Mouse (Mus musculus) hindbrain, embryonic 10.5 days (tissue): ENCODE measurements around the gene Slc35e1. TPM values are rescaled to one million over a fixed set of nuclear protein-coding genes. Genes with fewer than 3 reads are reported as not detected.
A peak's percentile ranks its signal among the peaks of the same experiment; 100 is the strongest.

Source experiments
- DNase-seq: peaks from one replicate; pipeline ENCODE4 v3.0.0-alpha.2; 2017; ENCODE audit warnings: low spot score
- H3K27ac ChIP-seq: fragments of 300-500 bp; sonication (generic); 2 replicates; pipeline ENCODE4 v1.5.1; 2016; ENCODE audit warnings: mild to moderate bottlenecking, moderate library complexity
- H3K27me3 ChIP-seq: fragments of 300-500 bp; sonication (generic); 2 replicates; pipeline ENCODE4 v1.6.1; 2016; ENCODE audit warnings: mild to moderate bottlenecking; ENCODE audit not compliant: poor library complexity, insufficient read depth, severe bottlenecking
- H3K36me3 ChIP-seq: fragments of 300-500 bp; sonication (generic); 2 replicates; pipeline ENCODE4 v1.6.1; 2016; ENCODE audit warnings: mild to moderate bottlenecking, moderate library complexity
- H3K4me1 ChIP-seq: fragments of 300-500 bp; sonication (generic); replicated peaks from 2 replicates; pipeline ENCODE4 v1.6.1; 2016; ENCODE audit warnings: mild to moderate bottlenecking
- H3K4me3 ChIP-seq: fragments of 300-500 bp; sonication (generic); 2 replicates; pipeline ENCODE4 v1.5.1; 2016; ENCODE audit warnings: mild to moderate bottlenecking, moderate library complexity
- H3K9me3 ChIP-seq: fragments of 300-500 bp; sonication (generic); 2 replicates; pipeline ENCODE4 v1.6.1; 2016; ENCODE audit warnings: mild to moderate bottlenecking, moderate library complexity
- WGBS: fragments of 180-500 bp; shearing (Covaris S2); methylation state at CpG from one replicate; pipeline ENCODE4 v1.1.7; 2016; 5-methylcytosine and 5-hydroxymethylcytosine counted together
- polyA plus RNA-seq: library from polyadenylated mRNA; unstranded; fragments of >200 nt; fragmentation: Nextera tagmentation; extraction: Ambion mirVana; gene quantifications from 2 replicates; pipeline ENCODE4 v1.2.1, GENCODE M21; 2016

The Slc35e1 gene
- polyA plus RNA-seq, 1 experiment from 2014 or later: 21.3 TPM

GRCm38 (mm10) chr8:72499521-72500284 is 7.3 kb upstream of the Slc35e1 start:
- peaks cover 73% of the 10 kb centered on the region for H3K36me3 ChIP-seq
- no peak for DNase-seq

DNA sequence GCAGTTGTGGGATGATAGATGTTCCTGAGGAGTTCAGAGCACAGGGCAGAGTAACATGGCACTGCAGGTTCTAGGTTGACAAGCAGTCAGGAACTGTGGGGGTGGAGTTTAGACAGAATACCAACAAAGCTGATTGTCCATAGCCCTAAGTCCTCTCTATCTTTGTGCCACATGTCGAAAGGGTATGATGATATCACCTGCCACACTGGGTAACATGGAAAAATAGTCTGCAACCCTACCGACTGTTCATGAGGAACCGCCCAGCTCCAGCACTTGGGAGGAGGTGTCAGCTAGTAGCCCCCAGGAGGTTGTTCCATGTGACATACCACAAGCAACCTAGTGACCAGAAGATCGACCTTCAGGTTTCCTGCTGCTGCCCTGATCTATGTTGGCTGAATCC is 6.1 kb upstream of the Slc35e1 start:
- H3K9me3 ChIP-seq: no peaks in the 10 kb centered on the region
- 84% methylated on average over 4 of the region's 4 CpGs for WGBS
- H3K36me3 ChIP-seq: peaks cover 66% of the 10 kb centered on the region

More at GRCm38 (mm10) chr8:72499521-72500284, 7.3 kb upstream of the Slc35e1 start:
- H3K27ac ChIP-seq: no peak overlapping the region
- no peak overlapping the region for H3K4me3 ChIP-seq
- WGBS: 88% methylated on average over 2 of the region's 2 CpGs
- H3K27me3 ChIP-seq: no peaks in the 10 kb centered on the region
- H3K9me3 ChIP-seq: no peaks in the 10 kb centered on the region
- H3K4me1 ChIP-seq: 0 out of 2 replicates have a peak, but pooled peaks cover 3% of the 10 kb centered on the region

GRCm38 (mm10) chr8:72497911-72498310 is 5.5 kb upstream of the Slc35e1 start:
- no peak overlapping the region for H3K4me3 ChIP-seq
- no peak for DNase-seq
- H3K36me3 ChIP-seq: peaks cover 64% of the 10 kb centered on the region
- peaks cover 15% of the 10 kb centered on the region for H3K4me1 ChIP-seq
- no peaks in the 10 kb centered on the region for H3K27me3 ChIP-seq
- H3K9me3 ChIP-seq: no peaks in the 10 kb centered on the region
- H3K27ac ChIP-seq: no peak overlapping the region
- WGBS: 89% methylated on average over 1 of the region's 1 CpGs

More for the DNA sequence above, 6.1 kb upstream of the Slc35e1 start:
- Histone ChIP-seq H3K4me3 (no peak overlapping the region), H3K27ac (no peak overlapping the region), H3K4me1 (peaks cover 11% of the 10 kb centered on the region), H3K27me3 (no peaks in the 10 kb centered on the region)
- no peak for DNase-seq

GRCm38 (mm10) chr8:72496217-72496616 is 3.8 kb upstream of the Slc35e1 start:
- H3K27me3 ChIP-seq: no peaks in the 10 kb centered on the region
- peaks cover 56% of the 10 kb centered on the region for H3K36me3 ChIP-seq
- H3K4me1 ChIP-seq: peaks cover 24% of the 10 kb centered on the region
- H3K4me3 ChIP-seq: no peak overlapping the region
- no peaks in the 10 kb centered on the region for H3K9me3 ChIP-seq
- DNase-seq: no peak
- no peak overlapping the region for H3K27ac ChIP-seq
- WGBS: 92% methylated on average over 19 of the region's 19 CpGs

DNA sequence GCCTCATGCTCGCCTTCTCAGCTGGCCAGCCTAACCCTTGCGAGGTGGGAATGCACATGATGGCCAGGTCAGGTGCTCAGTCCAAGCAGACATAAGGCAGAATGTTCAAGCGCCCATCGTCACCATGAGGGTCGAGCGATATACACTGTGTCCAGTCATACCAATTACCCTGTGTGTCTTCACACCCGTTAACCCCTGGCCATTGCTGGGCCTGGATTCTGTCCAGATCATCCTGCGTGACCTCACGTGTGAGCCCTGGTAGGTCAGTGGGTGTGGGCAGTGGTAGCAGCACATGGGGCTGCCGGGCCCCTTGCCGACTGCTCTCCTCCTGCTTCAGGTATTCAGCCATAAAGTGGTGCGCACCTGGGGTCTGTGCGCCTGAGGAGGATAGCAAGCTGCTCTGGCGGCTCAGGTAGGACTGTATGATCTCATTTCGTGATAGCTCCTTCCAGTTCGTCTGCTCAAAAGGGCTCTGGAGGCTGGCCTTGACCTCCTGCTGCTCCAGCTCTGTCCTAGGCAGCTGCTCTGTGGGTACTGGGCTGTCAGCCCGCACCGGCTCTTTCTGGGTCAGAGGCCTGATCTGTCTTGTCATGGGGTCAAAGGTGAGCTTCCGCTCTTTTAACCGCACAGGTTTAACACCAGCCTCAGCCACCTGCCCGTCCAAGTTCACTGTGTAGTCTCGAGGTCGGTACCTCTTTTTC is 3.1 kb upstream of the Slc35e1 start:
- H3K36me3 ChIP-seq: peaks cover 54% of the 10 kb centered on the region
- WGBS: 88% methylated on average over 23 of the region's 23 CpGs
- H3K4me1 ChIP-seq: peaks cover 31% of the 10 kb centered on the region
- no peak overlapping the region for H3K4me3 ChIP-seq
- DNase-seq: no peak
- H3K27ac ChIP-seq: no peak overlapping the region
- H3K27me3 ChIP-seq: no peaks in the 10 kb centered on the region
- H3K9me3 ChIP-seq: no peaks in the 10 kb centered on the region

- WGBS: 17% methylated on average over 8 of the region's 8 CpGs
- Histone ChIP-seq H3K27ac (peak overlapping the region; percentile 90), H3K9me3 (no peaks in the 10 kb centered on the region), H3K36me3 (peaks cover 56% of the 10 kb centered on the region), H3K27me3 (no peaks in the 10 kb centered on the region), H3K4me3 (peak overlapping the region; percentile 95), H3K4me1 (peaks cover 35% of the 10 kb centered on the region)
- peak; percentile 16 for DNase-seq
Measured at GRCm38 (mm10) chr8:72493381-72493780, 967 bp upstream of the Slc35e1 start.

GRCm38 (mm10) chr8:72492622-72493081 is 238 bp upstream of the Slc35e1 start:
- under 1% methylated on average over 55 of the region's 56 CpGs for WGBS
- peak overlapping the region; percentile 90 for H3K27ac ChIP-seq

GRCm38 (mm10) chr8:72491017-72491416 is 1.4 kb downstream of the Slc35e1 start:
- Histone ChIP-seq H3K4me1 (peaks cover 35% of the 10 kb centered on the region), H3K27me3 (no peaks in the 10 kb centered on the region), H3K36me3 (peaks cover 58% of the 10 kb centered on the region), H3K27ac (no peak overlapping the region), H3K9me3 (no peaks in the 10 kb centered on the region), H3K4me3 (peak overlapping the region; percentile 95)
- DNase-seq: no peak
- 93% methylated on average over 2 of the region's 2 CpGs for WGBS

More at GRCm38 (mm10) chr8:72492622-72493081, 238 bp upstream of the Slc35e1 start:
- H3K9me3 ChIP-seq: no peaks in the 10 kb centered on the region
- H3K27me3 ChIP-seq: no peaks in the 10 kb centered on the region
- DNase-seq: peak; percentile 99
- H3K4me1 ChIP-seq: peaks cover 35% of the 10 kb centered on the region
- peak overlapping the region; percentile 95 for H3K4me3 ChIP-seq
- H3K36me3 ChIP-seq: peaks cover 57% of the 10 kb centered on the region

DNA sequence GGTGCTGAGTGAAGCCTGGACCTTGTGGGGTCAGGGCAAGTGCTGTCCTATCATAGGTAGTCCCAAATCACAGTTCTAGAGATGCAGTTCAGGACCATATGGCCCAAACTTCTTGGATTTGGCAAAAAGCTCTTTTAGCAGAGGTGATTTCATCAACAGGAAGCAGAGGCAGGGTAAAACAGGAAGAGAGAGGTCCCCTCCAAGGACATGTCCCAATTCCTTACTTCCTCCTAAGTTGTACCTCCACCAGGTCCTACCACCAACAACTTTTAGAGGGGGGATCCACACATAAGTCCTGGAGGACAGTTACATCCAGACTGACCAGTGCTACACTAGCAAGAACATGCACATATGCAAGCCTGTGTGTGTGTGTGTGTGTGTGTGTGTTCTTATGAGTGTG is 5.4 kb downstream of the Slc35e1 start:
- Histone ChIP-seq H3K27ac (no peak overlapping the region), H3K27me3 (no peaks in the 10 kb centered on the region), H3K4me1 (peaks cover 19% of the 10 kb centered on the region), H3K9me3 (no peaks in the 10 kb centered on the region), H3K4me3 (no peak overlapping the region), H3K36me3 (peaks cover 79% of the 10 kb centered on the region)
- no peak for DNase-seq

DNA sequence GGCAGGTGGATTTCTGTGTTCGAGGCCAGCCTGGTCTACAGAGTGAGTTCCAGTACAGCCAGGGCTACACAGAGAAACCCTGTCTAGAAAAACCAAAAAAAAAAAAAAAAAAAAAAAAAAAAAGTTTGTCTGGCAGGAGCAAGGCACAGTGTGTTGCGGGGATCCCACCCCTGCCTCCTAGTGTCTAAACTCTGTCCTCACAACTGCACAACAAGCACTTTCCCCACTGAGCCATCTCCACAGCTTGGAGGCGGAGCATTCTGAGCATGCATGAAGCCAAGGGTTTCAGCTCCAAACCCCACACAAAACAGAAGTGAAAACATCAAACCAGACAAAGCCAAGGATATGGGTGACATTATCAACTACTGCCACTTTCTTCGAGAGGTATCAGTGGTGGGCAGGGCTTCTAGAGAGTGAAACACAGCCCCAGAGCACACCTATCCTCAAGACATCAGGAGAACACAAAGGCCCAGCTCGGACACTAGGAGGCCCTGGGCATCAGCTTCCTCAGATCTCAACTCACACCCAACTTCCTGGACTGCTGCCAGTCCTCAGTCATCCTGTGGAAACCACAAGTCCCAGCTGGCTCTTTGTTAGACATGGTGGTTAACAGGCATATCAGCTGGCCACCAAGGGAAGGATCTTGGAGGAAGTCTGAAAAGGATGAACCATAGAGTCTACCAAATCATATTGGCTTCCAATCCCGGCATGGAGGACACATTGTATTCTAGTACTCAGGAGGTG is 6.8 kb downstream of the Slc35e1 start:
- DNase-seq: no peak
- H3K36me3 ChIP-seq: peaks cover 92% of the 10 kb centered on the region
- 85% methylated on average over 6 of the region's 6 CpGs for WGBS

DNA sequence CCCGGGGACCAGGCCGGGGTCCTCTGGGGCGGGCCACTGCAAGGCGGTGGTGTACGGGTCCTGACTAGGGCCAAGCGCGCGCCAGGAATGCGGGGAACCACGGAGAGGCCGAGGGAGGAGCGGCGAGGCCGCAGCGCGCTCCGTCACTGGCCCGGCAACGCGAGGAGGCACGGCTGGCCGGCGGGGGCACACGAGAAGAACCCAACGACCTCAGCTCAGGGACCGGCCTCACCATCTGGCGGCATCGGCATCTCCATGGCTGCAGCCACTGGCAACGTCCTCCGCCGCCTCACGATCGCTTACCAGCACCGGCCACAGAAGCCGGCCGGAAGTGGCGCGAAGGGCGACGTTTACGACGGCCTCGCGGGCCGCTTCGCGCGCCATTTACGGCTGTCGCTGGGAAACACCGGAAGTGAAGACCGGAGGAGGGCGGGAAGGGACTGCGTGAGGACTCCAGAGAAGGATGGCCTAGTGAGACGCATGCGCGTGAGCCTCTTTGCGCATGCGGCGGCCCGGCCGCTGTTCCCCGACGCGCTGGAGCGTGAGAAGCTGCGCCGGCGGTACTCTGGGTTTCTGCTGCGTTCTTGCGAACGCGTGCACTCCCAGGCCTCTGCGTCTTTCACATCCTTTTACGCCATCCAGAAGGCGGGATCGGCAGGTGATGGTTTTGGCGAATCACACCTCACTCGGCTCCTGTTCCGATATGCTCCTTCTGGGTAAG is 17.4 kb downstream of the Slc35e1 start, which contains the start of gene Cherp:
Gene Cherp, minus strand, starts transcription at position 401 of the 721 bp plus-strand sequence.
- Histone ChIP-seq H3K27ac (peak within 1 kb of the TSS; percentile 94), H3K4me3 (peak within 1 kb of the TSS; percentile 93), H3K36me3 (peaks cover 48% of the 10 kb centered on the region), H3K4me1 (peaks cover 23% of the 10 kb centered on the region), H3K9me3 (no peaks in the 10 kb centered on the region), H3K27me3 (no peaks in the 10 kb centered on the region)
- peak; percentile 98 for DNase-seq
- WGBS: under 1% methylated on average over 80 of the region's 80 CpGs

More for the DNA sequence above, 6.8 kb downstream of the Slc35e1 start:
- peaks cover 5% of the 10 kb centered on the region for H3K4me1 ChIP-seq
- no peaks in the 10 kb centered on the region for H3K9me3 ChIP-seq
- no peaks in the 10 kb centered on the region for H3K27me3 ChIP-seq
- no peak overlapping the region for H3K4me3 ChIP-seq
- H3K27ac ChIP-seq: no peak overlapping the region

GRCm38 (mm10) chr8:72470684-72471083 is 21.7 kb downstream of the Slc35e1 start:
- no peak overlapping the region for H3K27ac ChIP-seq
- no peak overlapping the region for H3K4me3 ChIP-seq
- no peaks in the 10 kb centered on the region for H3K27me3 ChIP-seq
- 95% methylated on average over 7 of the region's 7 CpGs for WGBS
- H3K36me3 ChIP-seq: peaks cover 79% of the 10 kb centered on the region
- DNase-seq: no peak
- peaks cover 14% of the 10 kb centered on the region for H3K4me1 ChIP-seq
- H3K9me3 ChIP-seq: no peaks in the 10 kb centered on the region
